Mouse (Mus musculus) erythroblast, embryonic 14.5 days (primary cell): Measurements from ENCODE around the gene Lhx8. TPM values are rescaled to one million over a fixed set of nuclear protein-coding genes. Genes with fewer than 3 reads are reported as not detected.

Experiments
- H3K27me3 ChIP-seq: 2 replicates; pipeline ENCODE4 v1.6.1; 2012; ENCODE audit warnings: inconsistent platforms; ENCODE audit not compliant: control insufficient read depth
- H3K36me3 ChIP-seq: 2 replicates; pipeline ENCODE4 v1.6.1; 2012; ENCODE audit warnings: mild to moderate bottlenecking, inconsistent platforms; ENCODE audit not compliant: control insufficient read depth
- H3K4me1 ChIP-seq: 2 replicates; pipeline ENCODE4 v1.6.1; 2012; ENCODE audit warnings: inconsistent platforms; ENCODE audit not compliant: control insufficient read depth
- H3K4me3 ChIP-seq: replicated peaks from 2 replicates; pipeline ENCODE3; 2012; ENCODE audit warnings: moderate library complexity, mild to moderate bottlenecking, inconsistent platforms
- H3K9me3 ChIP-seq: 2 replicates; pipeline ENCODE4 v1.6.1; 2012; ENCODE audit warnings: low read length, inconsistent platforms, mixed read lengths; ENCODE audit not compliant: control insufficient read depth
- GATA1 ChIP-seq: IDR thresholded peaks from 2 replicates; pipeline ENCODE4 v1.6.1; 2012; ENCODE audit warnings: low read length, inconsistent platforms, mixed read lengths
- TAL1 ChIP-seq: IDR thresholded peaks from 3 replicates; pipeline ENCODE4 v1.6.1; 2012; ENCODE audit warnings: low read length, inconsistent platforms, mixed read lengths
- polyA plus RNA-seq: library from polyadenylated mRNA; stranded (reverse); fragments of >175 nt; gene quantifications from 2 replicates; pipeline ENCODE4 v1.2.3, GENCODE M21; 2012

Lhx8 gene
- polyA plus RNA-seq, 1 experiment = not detected

DNA sequence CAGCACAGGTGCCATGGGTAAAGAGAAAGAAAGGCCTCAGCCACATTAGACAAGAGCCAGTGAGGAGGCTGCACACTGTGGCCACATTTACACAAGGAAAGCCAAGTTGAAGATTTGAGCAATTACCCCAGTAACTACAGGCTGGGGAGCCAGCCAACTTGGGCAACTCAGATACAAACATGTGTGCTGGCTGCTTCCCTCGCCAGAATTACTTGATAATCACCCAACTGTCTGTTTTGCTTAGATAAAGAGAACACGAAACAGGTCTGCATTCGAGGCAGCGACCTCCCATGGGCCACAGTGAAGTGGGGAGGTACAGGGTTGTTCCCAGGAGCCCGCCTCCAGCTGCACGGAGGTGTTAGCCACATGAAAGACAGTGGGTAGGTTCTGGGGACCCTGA, 33.0 kb downstream of the Lhx8 start:
- H3K9me3 ChIP-seq = no peaks in the 10 kb centered on the region
- no peak for TF ChIP-seq GATA1
- no peak for TF ChIP-seq TAL1

GRCm38 (mm10) chr3:154294924-154295834, 35.3 kb downstream of the Lhx8 start:
- Histone ChIP-seq H3K9me3 (no peaks in the 10 kb centered on the region), H3K36me3 (no peaks in the 10 kb centered on the region), H3K27me3 (no peaks in the 10 kb centered on the region), H3K4me1 (peaks cover 19% of the 10 kb centered on the region), H3K4me3 (no peak overlapping the region)
- TF ChIP-seq TAL1 (no peak), GATA1 (no peak)

More for the DNA sequence above, 33.0 kb downstream of the Lhx8 start:
- H3K4me3 ChIP-seq = no peak overlapping the region
- H3K36me3 ChIP-seq = no peaks in the 10 kb centered on the region
- H3K4me1 ChIP-seq = peaks cover 19% of the 10 kb centered on the region
- H3K27me3 ChIP-seq = no peaks in the 10 kb centered on the region

GRCm38 (mm10) chr3:154293839-154294490, 36.5 kb downstream of the Lhx8 start:
- no peaks in the 10 kb centered on the region for H3K9me3 ChIP-seq

GRCm38 (mm10) chr3:154292126-154292525, 38.3 kb downstream of the Lhx8 start:
- Histone ChIP-seq H3K4me3 (no peak overlapping the region), H3K27me3 (peaks cover 3% of the 10 kb centered on the region; the same call in 1 of the 2 replicates), H3K36me3 (no peaks in the 10 kb centered on the region), H3K4me1 (peaks cover 4% of the 10 kb centered on the region), H3K9me3 (no peaks in the 10 kb centered on the region)
- no peak for TF ChIP-seq GATA1

More at GRCm38 (mm10) chr3:154293839-154294490, 36.5 kb downstream of the Lhx8 start:
- H3K27me3 ChIP-seq = no peaks in the 10 kb centered on the region
- TF ChIP-seq GATA1 (no peak), TAL1 (no peak)
- H3K36me3 ChIP-seq = no peaks in the 10 kb centered on the region
- H3K4me1 ChIP-seq = peaks cover 17% of the 10 kb centered on the region
- H3K4me3 ChIP-seq = no peak overlapping the region

DNA sequence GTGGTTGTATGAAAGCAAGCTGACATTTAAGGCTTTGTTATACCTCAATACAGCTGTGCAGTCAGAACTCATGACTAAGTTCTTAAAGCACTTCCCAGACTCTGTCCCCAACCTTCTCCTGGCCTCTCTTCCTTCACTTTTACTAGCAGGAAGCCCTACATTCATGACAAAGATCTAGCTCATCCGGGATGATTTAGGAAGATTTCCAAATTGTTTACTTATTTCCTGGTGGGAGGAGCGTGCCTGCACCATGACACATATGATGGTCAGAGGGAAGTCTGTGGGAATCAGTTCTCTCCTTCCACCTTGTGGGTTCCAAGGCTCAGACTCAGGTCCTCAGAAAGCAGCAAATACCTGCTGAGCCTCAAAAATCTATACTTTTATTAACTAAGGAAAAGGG, 40.1 kb downstream of the Lhx8 start:
- H3K27me3 ChIP-seq = peaks cover 3% of the 10 kb centered on the region; the same call in 1 of the 2 replicates
- H3K4me1 ChIP-seq = no peaks in the 10 kb centered on the region; the same call in 1 of the 2 replicates
- TF ChIP-seq TAL1 (no peak), GATA1 (no peak)
- H3K36me3 ChIP-seq = no peaks in the 10 kb centered on the region
- H3K9me3 ChIP-seq = no peaks in the 10 kb centered on the region
- no peak overlapping the region for H3K4me3 ChIP-seq

GRCm38 (mm10) chr3:154288429-154289069, 41.9 kb downstream of the Lhx8 start:
- Histone ChIP-seq H3K4me1 (no peaks in the 10 kb centered on the region; the same call in 1 of the 2 replicates), H3K36me3 (no peaks in the 10 kb centered on the region), H3K9me3 (no peaks in the 10 kb centered on the region), H3K4me3 (no peak overlapping the region), H3K27me3 (peaks cover 3% of the 10 kb centered on the region)
- TF ChIP-seq GATA1 (no peak), TAL1 (no peak)

DNA sequence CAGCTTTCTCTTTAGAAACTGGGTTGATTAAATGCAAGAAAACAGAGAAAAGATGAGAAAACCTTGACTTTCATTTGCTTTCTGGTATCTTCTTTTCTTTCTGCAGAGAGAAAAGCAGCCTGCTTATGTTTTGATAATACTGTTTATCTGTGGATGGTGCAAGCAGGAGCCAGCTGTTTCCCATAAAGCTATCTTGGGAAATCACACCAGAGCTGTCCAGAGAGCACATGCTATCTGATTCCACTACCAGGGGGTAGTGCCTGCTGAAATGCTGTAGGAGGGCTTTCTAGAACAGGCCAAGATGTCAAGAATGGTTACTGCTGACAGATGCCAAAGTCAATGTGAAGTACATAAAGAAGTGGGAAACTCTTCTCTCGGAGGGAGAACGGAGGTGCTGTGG, 43.2 kb downstream of the Lhx8 start:
- TF ChIP-seq TAL1 (no peak), GATA1 (no peak)
- peaks cover 3% of the 10 kb centered on the region for H3K27me3 ChIP-seq
- no peaks in the 10 kb centered on the region; the same call in 1 of the 2 replicates for H3K4me1 ChIP-seq
- no peaks in the 10 kb centered on the region for H3K9me3 ChIP-seq
- H3K36me3 ChIP-seq = no peaks in the 10 kb centered on the region
- H3K4me3 ChIP-seq = no peak overlapping the region

DNA sequence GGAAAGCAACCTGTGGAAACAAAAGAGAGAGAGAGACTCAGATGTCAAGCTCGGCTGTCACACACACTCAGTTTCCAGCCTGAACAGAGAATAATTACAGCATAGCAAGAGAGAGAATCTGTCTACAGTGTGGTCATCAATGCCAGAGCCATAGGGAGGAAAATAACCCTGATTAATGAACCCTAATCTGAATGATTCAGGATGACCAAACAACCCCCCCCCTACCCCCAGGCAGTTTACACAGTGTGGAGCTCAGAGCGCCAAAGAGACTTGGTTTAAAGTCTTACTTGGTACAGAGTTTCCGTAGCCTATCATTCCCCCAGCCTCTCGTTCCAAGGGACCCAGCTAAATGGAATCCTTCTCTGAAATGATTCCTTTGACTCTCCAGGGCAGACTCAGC, 45.1 kb downstream of the Lhx8 start:
- no peak overlapping the region for H3K4me3 ChIP-seq
- peaks cover 3% of the 10 kb centered on the region for H3K27me3 ChIP-seq
- H3K4me1 ChIP-seq = no peaks in the 10 kb centered on the region; the same call in 1 of the 2 replicates
- no peaks in the 10 kb centered on the region for H3K9me3 ChIP-seq
- TF ChIP-seq TAL1 = no peak
- no peak for TF ChIP-seq GATA1
- no peaks in the 10 kb centered on the region for H3K36me3 ChIP-seq

DNA sequence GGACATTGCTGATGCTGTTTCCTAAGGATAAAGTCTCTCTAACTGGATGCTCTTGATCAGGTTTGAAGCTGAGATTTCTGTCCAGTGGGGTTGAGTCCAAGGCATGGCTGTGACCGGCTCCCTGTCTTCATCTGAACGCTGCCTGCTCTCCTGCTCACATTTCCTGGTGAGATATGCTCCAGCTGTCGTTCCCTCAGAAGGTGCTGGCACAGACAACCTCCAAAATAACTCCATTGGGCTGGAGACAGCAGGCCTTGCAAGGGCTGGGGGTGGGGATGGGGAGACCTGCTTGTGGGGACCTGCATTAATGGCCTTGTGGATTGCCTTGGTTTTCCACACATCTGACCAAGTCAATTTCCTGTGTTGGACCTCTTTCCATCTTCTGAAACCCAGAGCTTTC, 46.2 kb downstream of the Lhx8 start:
- Histone ChIP-seq H3K9me3 (no peaks in the 10 kb centered on the region), H3K4me3 (no peak overlapping the region), H3K36me3 (no peaks in the 10 kb centered on the region), H3K4me1 (no peaks in the 10 kb centered on the region; the same call in 1 of the 2 replicates), H3K27me3 (peaks cover 3% of the 10 kb centered on the region)
- TF ChIP-seq TAL1 (no peak), GATA1 (no peak)
